Mouse (Mus musculus) ES-CJ7 (cell line): ENCODE results near the gene Bcl2l1.
A peak's percentile ranks its signal among the peaks of the same experiment; 100 is the strongest.

Experiments
- DNase-seq: peaks from one replicate; pipeline ENCODE4 v3.0.0; 2011; ENCODE audit warnings: low read depth, low spot score

The Bcl2l1 gene

DNA sequence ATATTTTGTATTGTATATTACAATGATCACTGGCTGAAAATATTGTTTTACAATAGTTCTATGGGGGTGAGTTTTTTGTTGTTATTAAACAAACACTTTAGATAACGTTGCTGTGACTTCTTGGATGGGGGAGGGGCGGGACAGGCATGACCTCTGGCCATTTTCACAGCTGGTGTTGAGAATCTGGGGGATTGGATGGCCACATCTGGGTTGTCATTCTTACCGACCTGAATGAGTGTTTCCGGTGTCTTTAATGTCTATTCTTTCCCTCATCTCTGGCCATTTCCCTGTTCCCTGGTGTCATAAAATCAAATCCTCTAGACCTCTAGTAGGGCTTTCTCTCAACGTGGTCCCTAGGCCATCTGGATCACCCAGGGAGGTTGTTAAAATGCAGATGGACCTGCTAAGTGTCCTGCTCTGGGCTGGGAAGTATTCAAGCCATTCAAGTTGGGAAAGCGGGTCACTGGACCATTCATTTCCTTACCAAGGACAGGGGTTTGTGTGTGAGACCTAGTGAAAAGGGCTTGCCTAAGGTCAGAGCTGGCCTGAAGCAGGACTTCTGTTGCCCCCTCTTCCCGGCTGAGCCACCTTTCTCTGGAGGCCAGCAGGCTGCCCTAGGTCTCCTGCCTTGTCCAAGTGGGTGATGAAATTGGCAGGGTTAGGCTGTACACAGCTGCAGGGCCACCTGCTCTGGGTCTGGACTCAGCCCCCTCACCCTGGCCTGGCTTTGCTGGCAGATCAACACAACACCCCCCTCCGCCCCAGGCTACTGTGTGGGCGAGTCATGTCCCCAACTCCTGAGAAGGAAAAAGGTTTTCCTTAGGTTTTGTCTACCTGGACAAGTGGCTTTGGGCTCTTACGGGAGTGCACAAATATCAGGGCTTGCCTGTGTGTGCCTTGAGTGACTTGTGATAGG is 94.0 kb downstream of the Bcl2l1 start:
- DNase-seq: peak; percentile 47

DNA sequence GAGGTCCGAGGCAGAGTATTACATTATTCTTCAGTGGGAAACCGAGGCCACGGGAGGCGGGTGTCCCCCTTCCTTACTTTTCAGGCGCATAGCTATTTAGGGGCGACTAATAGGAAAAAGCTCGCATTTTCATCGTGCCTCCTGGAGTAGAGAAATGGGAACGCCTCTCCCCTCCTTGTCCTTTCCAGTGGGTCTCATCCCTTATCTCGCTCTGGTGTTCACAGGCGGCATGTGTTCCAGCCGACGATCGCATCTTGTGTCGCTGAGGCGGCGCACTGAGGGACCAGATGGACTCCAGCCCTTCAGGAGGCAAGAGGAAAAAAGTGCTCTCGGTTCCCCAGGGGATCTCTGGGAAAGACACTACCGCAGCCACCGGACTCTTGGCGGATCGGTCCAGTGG is 94.8 kb downstream of the Bcl2l1 start:
- DNase-seq: no peak

DNA sequence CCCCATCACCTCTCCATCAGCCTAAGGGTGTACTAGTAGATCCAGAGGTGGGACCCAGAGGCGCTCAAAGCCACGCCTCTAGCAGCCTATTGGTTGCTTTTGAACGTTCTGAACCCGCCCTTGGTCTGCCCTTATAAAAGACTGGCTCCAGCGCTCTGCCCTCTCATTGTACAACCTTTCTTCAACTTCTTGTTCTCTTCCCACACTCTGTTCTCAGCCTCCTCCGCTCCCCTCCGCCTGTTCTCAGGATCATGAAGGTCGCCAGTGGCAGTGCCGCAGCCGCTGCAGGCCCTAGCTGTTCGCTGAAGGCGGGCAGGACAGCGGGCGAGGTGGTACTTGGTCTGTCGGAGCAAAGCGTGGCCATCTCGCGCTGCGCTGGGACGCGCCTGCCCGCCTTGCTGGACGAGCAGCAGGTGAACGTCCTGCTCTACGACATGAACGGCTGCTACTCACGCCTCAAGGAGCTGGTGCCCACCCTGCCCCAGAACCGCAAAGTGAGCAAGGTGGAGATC is 95.4 kb downstream of the Bcl2l1 start, which contains the start of gene Id1:
Id1 (plus strand) TSS at position 162 of the 512 bp plus-strand sequence.
- peak; percentile 93 for DNase-seq

GRCm38 (mm10) chr2:152734984-152735383 is 96.5 kb downstream of the Bcl2l1 start:
- DNase-seq: peak; percentile 93

DNA sequence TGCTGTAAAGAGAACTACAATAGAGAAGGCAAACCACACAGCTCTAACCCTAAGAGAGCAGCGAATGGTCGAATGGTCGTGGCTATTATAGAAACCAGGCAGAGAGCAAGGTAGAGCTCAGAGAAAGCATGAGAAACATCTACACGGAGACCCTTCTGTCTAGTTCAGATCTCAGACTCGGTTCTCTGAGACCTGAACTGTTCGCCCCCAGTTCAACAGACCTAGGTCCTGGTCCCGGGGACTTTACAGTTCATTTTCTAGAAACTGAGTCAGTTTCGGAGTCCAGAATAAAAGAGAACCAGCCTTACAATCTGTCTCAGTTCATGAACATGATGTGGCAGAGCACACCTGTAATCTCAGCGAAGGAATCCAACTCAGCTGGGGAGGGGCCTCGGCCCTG is 97.0 kb downstream of the Bcl2l1 start:
- no peak for DNase-seq

- no peak for DNase-seq
Observed at GRCm38 (mm10) chr2:152733201-152733600, 98.3 kb downstream of the Bcl2l1 start.
